Mouse (Mus musculus): Measurements from ENCODE around the gene Klk1b8. TPM values are rescaled to one million over a fixed set of nuclear protein-coding genes. Genes with fewer than 3 reads are reported as not detected.

Klk1b8 gene
- not detected in 2 replicates for polyA plus RNA-seq (2015; fragmentation: Nextera tagmentation; extraction: Ambion mirVana)

GRCm38 (mm10) chr7:43950364-43950763 lies at the start of gene Klk1b8:
Klk1b8 (plus strand) TSS chr7:43950664.

GRCm38 (mm10) chr7:43933440-43933839 lies 17.0 kb upstream of the Klk1b8 start, which contains the start of gene Klk15:
Klk15 (plus strand) TSS chr7:43933740.

GRCm38 (mm10) chr7:43966451-43966850 lies 16.0 kb downstream of the Klk1b8 start, which contains the start of gene Klk1b1:
Klk1b1 (plus strand) TSS chr7:43966751.

GRCm38 (mm10) chr7:43975761-43976160 lies 25.3 kb downstream of the Klk1b8 start, which contains the start of gene Klk1b9:
Klk1b9 (plus strand) TSS chr7:43976061.

GRCm38 (mm10) chr7:43995577-43995976 lies 45.1 kb downstream of the Klk1b8 start, which contains the start of gene Klk1b11:
Klk1b11 (plus strand) TSS chr7:43995877.

Other genes starting within 250 kb of the Klk1b8 start
- 0.24 and 0.25 TPM in 2 replicates for gene Klk13, start 238.1 kb upstream of the Klk1b8 start, polyA plus RNA-seq (2015; fragmentation: Nextera tagmentation; extraction: Ambion mirVana)
- gene Klk12, start 181.8 kb upstream of the Klk1b8 start, polyA plus RNA-seq (2015; fragmentation: Nextera tagmentation; extraction: Ambion mirVana) = not detected in 2 replicates
- not detected in 2 replicates for gene Klk11, start 176.1 kb upstream of the Klk1b8 start, polyA plus RNA-seq (2015; fragmentation: Nextera tagmentation; extraction: Ambion mirVana)
- gene Klk10, start 169.6 kb upstream of the Klk1b8 start, polyA plus RNA-seq (2015; fragmentation: Nextera tagmentation; extraction: Ambion mirVana) = 0.28 and 0.54 TPM in 2 replicates
- gene Klk9, start 158.8 kb upstream of the Klk1b8 start, polyA plus RNA-seq (2015; fragmentation: Nextera tagmentation; extraction: Ambion mirVana) = 0.23 TPM in 1 of 2 replicates, not detected in the other
- gene Klk8, start 153.1 kb upstream of the Klk1b8 start, polyA plus RNA-seq (2015; fragmentation: Nextera tagmentation; extraction: Ambion mirVana) = 11.5 and 15.1 TPM in 2 replicates
- 0.11 and 0.15 TPM in 2 replicates for gene Klk7, start 139.4 kb upstream of the Klk1b8 start, polyA plus RNA-seq (2015; fragmentation: Nextera tagmentation; extraction: Ambion mirVana)
- not detected in 2 replicates for gene Klk6, start 126.2 kb upstream of the Klk1b8 start, polyA plus RNA-seq (2015; fragmentation: Nextera tagmentation; extraction: Ambion mirVana)
- not detected in 2 replicates for gene Klk5, start 108.7 kb upstream of the Klk1b8 start, polyA plus RNA-seq (2015; fragmentation: Nextera tagmentation; extraction: Ambion mirVana)
- 0.15 TPM in 1 of 2 replicates, not detected in the other for gene Klk4, start 69.5 kb upstream of the Klk1b8 start, polyA plus RNA-seq (2015; fragmentation: Nextera tagmentation; extraction: Ambion mirVana)
- not detected in 2 replicates for gene Klk15, start 16.9 kb upstream of the Klk1b8 start, polyA plus RNA-seq (2015; fragmentation: Nextera tagmentation; extraction: Ambion mirVana)
- not detected in 2 replicates for gene Klk1b1, start 16.1 kb downstream of the Klk1b8 start, polyA plus RNA-seq (2015; fragmentation: Nextera tagmentation; extraction: Ambion mirVana)
- gene Klk1b9, start 25.4 kb downstream of the Klk1b8 start, polyA plus RNA-seq (2015; fragmentation: Nextera tagmentation; extraction: Ambion mirVana) = not detected in 2 replicates
- gene Klk1b11, start 45.2 kb downstream of the Klk1b8 start, polyA plus RNA-seq (2015; fragmentation: Nextera tagmentation; extraction: Ambion mirVana) = not detected in 2 replicates
- not detected in 2 replicates for gene Klk1b26, start 61.5 kb downstream of the Klk1b8 start, polyA plus RNA-seq (2015; fragmentation: Nextera tagmentation; extraction: Ambion mirVana)
- not detected in 2 replicates for gene Klk1b27, start 101.6 kb downstream of the Klk1b8 start, polyA plus RNA-seq (2015; fragmentation: Nextera tagmentation; extraction: Ambion mirVana)
- gene Klk1b21, start 151.7 kb downstream of the Klk1b8 start, polyA plus RNA-seq (2015; fragmentation: Nextera tagmentation; extraction: Ambion mirVana) = not detected in 2 replicates
- gene Klk1b22, start 162.0 kb downstream of the Klk1b8 start, polyA plus RNA-seq (2015; fragmentation: Nextera tagmentation; extraction: Ambion mirVana) = not detected in 2 replicates
- gene Klk1b16, start 186.1 kb downstream of the Klk1b8 start, polyA plus RNA-seq (2015; fragmentation: Nextera tagmentation; extraction: Ambion mirVana) = not detected in 2 replicates
- not detected in 2 replicates for gene Klk1b24, start 237.6 kb downstream of the Klk1b8 start, polyA plus RNA-seq (2015; fragmentation: Nextera tagmentation; extraction: Ambion mirVana)
- not detected in 2 replicates for gene Klk1b3, start 247.5 kb downstream of the Klk1b8 start, polyA plus RNA-seq (2015; fragmentation: Nextera tagmentation; extraction: Ambion mirVana)